Mouse (Mus musculus) T-cell, adult 2 months (primary cell): ENCODE results near the gene Ifnab.

Source experiments
- DNase-seq: peaks from one replicate; pipeline ENCODE4 v3.0.0; 2022; ENCODE audit warnings: low spot score

Gene Ifnab

DNA sequence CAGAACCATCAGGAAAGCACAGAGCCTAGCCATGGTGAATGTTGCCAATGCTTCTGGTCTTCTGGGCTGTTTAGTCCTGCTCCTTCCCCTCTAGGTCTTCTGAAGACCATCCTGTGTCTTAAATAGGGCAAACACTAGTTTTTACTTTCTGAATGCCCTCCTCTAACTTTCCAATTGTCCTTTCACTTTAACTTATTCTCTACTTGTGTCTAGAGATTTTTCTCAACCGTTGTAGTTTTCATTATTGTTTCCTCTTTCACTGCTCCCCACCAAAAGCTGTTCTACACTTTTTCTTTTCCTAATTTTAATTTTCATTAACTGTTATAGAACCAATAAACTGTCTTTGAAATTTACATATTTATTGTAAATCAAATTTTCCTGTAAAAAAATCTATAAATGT, 14.3 kb downstream of the Ifnab start, which contains the start of gene Ifna16:
TSS of gene Ifna16 (minus strand) at position 101 of the 400 bp plus-strand sequence.
- DNase-seq: no peak

GRCm38 (mm10) chr4:88655461-88655860, 35.7 kb downstream of the Ifnab start:
- DNase-seq: no peak

- no peak for DNase-seq
Measured at GRCm38 (mm10) chr4:88653644-88654043, 37.5 kb downstream of the Ifnab start.

DNA sequence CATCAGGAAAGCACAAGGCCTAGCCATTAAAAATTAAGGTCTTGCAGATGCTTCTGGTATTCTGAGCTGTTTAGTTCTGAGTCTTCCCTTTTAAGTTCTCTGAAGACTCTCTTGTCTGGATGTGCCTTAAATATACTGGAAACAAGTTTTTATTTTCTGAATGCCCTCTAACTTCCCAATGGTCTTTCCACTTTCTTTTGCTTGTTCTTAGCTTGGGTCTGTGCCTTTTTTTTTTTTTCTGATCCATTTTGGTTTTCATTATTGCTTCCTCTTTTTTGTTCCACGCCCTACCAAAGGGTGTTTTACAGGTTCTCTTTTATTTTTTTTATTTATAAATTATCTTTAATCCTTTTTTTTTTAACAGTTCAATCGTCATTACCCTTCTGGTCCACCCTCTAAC, 46.8 kb downstream of the Ifnab start, which contains the start of gene Ifna13:
TSS of gene Ifna13 (minus strand) at position 101 of the 400 bp plus-strand sequence.
- no peak for DNase-seq

DNA sequence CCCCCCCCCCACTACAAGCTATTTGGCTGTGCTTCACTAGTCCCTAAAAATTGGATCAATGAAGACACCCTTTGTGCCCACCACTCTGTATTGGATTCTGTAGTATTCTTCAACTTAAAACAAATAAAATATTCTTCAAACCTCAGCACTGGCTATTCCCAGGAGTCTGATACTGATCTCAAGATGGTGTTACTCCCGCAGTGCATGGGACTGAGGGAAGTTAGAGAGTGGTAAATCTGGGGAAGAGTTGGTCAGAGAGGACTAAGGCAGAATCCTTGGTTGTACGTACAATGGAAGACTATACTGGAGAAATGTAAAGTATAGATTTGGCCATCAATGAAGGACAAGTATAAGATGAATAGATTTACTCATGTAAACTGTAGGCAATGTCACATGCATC, 48.6 kb downstream of the Ifnab start:
- no peak for DNase-seq

- DNase-seq: peak; percentile 85
Measured at GRCm38 (mm10) chr4:88641077-88641831, 49.9 kb downstream of the Ifnab start.

- no peak for DNase-seq
Measured at GRCm38 (mm10) chr4:88640704-88641076, 50.5 kb downstream of the Ifnab start.
